Mouse (Mus musculus) neural tube, embryonic 11.5 days (tissue): Measurements from ENCODE around the gene Klf13. TPM values are rescaled to one million over a fixed set of nuclear protein-coding genes. Genes with fewer than 3 reads are reported as not detected.

ENCODE experiments used
- ATAC-seq: fragments of 200-750 bp; cut with Nextera tagmentation; 2 replicates; pipeline ENCODE4 v1.8.0; 2017; ENCODE audit warnings: moderate number of reproducible peaks, mild to moderate bottlenecking, moderate TSS enrichment, moderate library complexity; ENCODE audit not compliant: insufficient read depth, low FRiP score, low TSS enrichment
- DNase-seq: peaks from one replicate; pipeline ENCODE4 v3.0.0-alpha.2; 2015; ENCODE audit warnings: low spot score
- H3K27ac ChIP-seq: fragments of 300-500 bp; sonication (generic); 2 replicates; pipeline ENCODE4 v1.5.1; 2014; ENCODE audit warnings: low read depth, mild to moderate bottlenecking, low read length
- H3K27me3 ChIP-seq: fragments of 300-500 bp; sonication (generic); 2 replicates; pipeline ENCODE4 v1.6.1; 2014; ENCODE audit warnings: mild to moderate bottlenecking, low read length, mixed read lengths; ENCODE audit not compliant: control insufficient read depth, insufficient read depth
- H3K36me3 ChIP-seq: fragments of 300-500 bp; sonication (generic); 2 replicates; pipeline ENCODE4 v1.6.1; 2014; ENCODE audit warnings: mild to moderate bottlenecking, low read length, moderate library complexity, mixed read lengths; ENCODE audit not compliant: control insufficient read depth, insufficient read depth
- H3K4me1 ChIP-seq: fragments of 300-500 bp; sonication (generic); 2 replicates; pipeline ENCODE4 v1.6.1; 2014; ENCODE audit warnings: low read length, mixed read lengths; ENCODE audit not compliant: control insufficient read depth, insufficient read depth
- H3K4me2 ChIP-seq: fragments of 300-500 bp; sonication (generic); 2 replicates; pipeline ENCODE4 v1.6.1; 2014; ENCODE audit warnings: low read depth, mild to moderate bottlenecking, moderate library complexity
- H3K4me3 ChIP-seq: fragments of 300-500 bp; sonication (generic); 2 replicates; pipeline ENCODE4 v1.5.1; 2014; ENCODE audit warnings: low read depth, low read length
- H3K9ac ChIP-seq: fragments of 300-500 bp; sonication (generic); 2 replicates; pipeline ENCODE4 v1.6.1; 2014; ENCODE audit warnings: mild to moderate bottlenecking, low read length
- H3K9me3 ChIP-seq: fragments of 300-500 bp; sonication (generic); 2 replicates; pipeline ENCODE4 v1.6.1; 2016; ENCODE audit warnings: low read length; ENCODE audit not compliant: control insufficient read depth
- WGBS: fragments of 180-500 bp; shearing (Covaris S2); extraction: QIAGEN DNeasy Blood & Tissue Kit; methylation state at CpG from one replicate; pipeline ENCODE4 v1.1.7; 2014; 5-methylcytosine and 5-hydroxymethylcytosine counted together
- polyA plus RNA-seq: library from polyadenylated mRNA; unstranded; fragments of >200 nt; fragmentation: Nextera tagmentation; extraction: Ambion mirVana; gene quantifications from 2 replicates; pipeline ENCODE4 v1.2.1, GENCODE M21; 2014

Gene Klf13
- polyA plus RNA-seq, 1 experiment from 2014 or later = 33.8 TPM

- Histone ChIP-seq H3K4me1 (peaks cover 15% of the 10 kb centered on the region), H3K4me3 (no peak overlapping the region), H3K27me3 (no peaks in the 10 kb centered on the region), H3K9me3 (no peaks in the 10 kb centered on the region), H3K36me3 (no peaks in the 10 kb centered on the region), H3K9ac (no peak overlapping the region), H3K27ac (no peak overlapping the region), H3K4me2 (no peak overlapping the region)
- ATAC-seq (0 out of 2 replicates have a peak, but pooled peaks have one; percentile 6), DNase-seq (no peak)
- WGBS = 46% methylated on average over 10 of the region's 10 CpGs
Measured at GRCm38 (mm10) chr7:63913724-63914692, 24.7 kb downstream of the Klf13 start.

- DNase-seq = no peak
- 22% methylated on average over 12 of the region's 12 CpGs for WGBS
- H3K4me1 ChIP-seq = peaks cover 19% of the 10 kb centered on the region
Measured at GRCm38 (mm10) chr7:63912924-63913723, 25.6 kb downstream of the Klf13 start.

GRCm38 (mm10) chr7:63912234-63912810 lies 26.4 kb downstream of the Klf13 start:
- ATAC-seq = peak; percentile 27; the same call in 1 of the 2 replicates
- no peak for DNase-seq
- Histone ChIP-seq H3K27me3 (no peaks in the 10 kb centered on the region), H3K4me2 (no peak overlapping the region), H3K36me3 (no peaks in the 10 kb centered on the region), H3K27ac (no peak overlapping the region), H3K4me1 (peaks cover 19% of the 10 kb centered on the region), H3K4me3 (no peak overlapping the region), H3K9ac (no peak overlapping the region), H3K9me3 (no peaks in the 10 kb centered on the region)
- WGBS = 23% methylated on average over 7 of the region's 7 CpGs

More at GRCm38 (mm10) chr7:63912924-63913723, 25.6 kb downstream of the Klf13 start:
- H3K9me3 ChIP-seq = no peaks in the 10 kb centered on the region
- H3K9ac ChIP-seq = no peak overlapping the region
- peak; percentile 24; the same call in 1 of the 2 replicates for ATAC-seq
- H3K27me3 ChIP-seq = no peaks in the 10 kb centered on the region
- no peak overlapping the region for H3K4me3 ChIP-seq
- no peaks in the 10 kb centered on the region for H3K36me3 ChIP-seq
- H3K4me2 ChIP-seq = no peak overlapping the region
- H3K27ac ChIP-seq = no peak overlapping the region

GRCm38 (mm10) chr7:63911383-63912233 lies 27.1 kb downstream of the Klf13 start:
- H3K4me1 ChIP-seq = peaks cover 19% of the 10 kb centered on the region
- no peaks in the 10 kb centered on the region for H3K9me3 ChIP-seq
- no peaks in the 10 kb centered on the region for H3K36me3 ChIP-seq
- ATAC-seq = no peak
- H3K27me3 ChIP-seq = no peaks in the 10 kb centered on the region
- no peak for DNase-seq
- 57% methylated on average over 8 of the region's 8 CpGs for WGBS
- H3K9ac ChIP-seq = no peak overlapping the region
- H3K27ac ChIP-seq = no peak overlapping the region
- no peak overlapping the region for H3K4me3 ChIP-seq
- no peak overlapping the region for H3K4me2 ChIP-seq

- 32% methylated on average over 4 of the region's 4 CpGs for WGBS
- ATAC-seq = no peak
Measured at GRCm38 (mm10) chr7:63910912-63911311, 27.8 kb downstream of the Klf13 start.

GRCm38 (mm10) chr7:63910225-63910624 lies 28.5 kb downstream of the Klf13 start:
- ATAC-seq = no peak
- WGBS = 66% methylated on average over 5 of the region's 5 CpGs
- no peak overlapping the region for H3K4me3 ChIP-seq
- peaks cover 19% of the 10 kb centered on the region for H3K4me1 ChIP-seq
- H3K27me3 ChIP-seq = no peaks in the 10 kb centered on the region
- no peak for DNase-seq
- no peak overlapping the region for H3K4me2 ChIP-seq
- H3K36me3 ChIP-seq = no peaks in the 10 kb centered on the region
- no peaks in the 10 kb centered on the region for H3K9me3 ChIP-seq
- no peak overlapping the region for H3K27ac ChIP-seq
- H3K9ac ChIP-seq = no peak overlapping the region

More at GRCm38 (mm10) chr7:63910912-63911311, 27.8 kb downstream of the Klf13 start:
- no peak overlapping the region for H3K4me3 ChIP-seq
- no peak overlapping the region for H3K4me2 ChIP-seq
- H3K27ac ChIP-seq = no peak overlapping the region
- no peak for DNase-seq
- H3K9ac ChIP-seq = no peak overlapping the region
- no peaks in the 10 kb centered on the region for H3K27me3 ChIP-seq
- no peaks in the 10 kb centered on the region for H3K9me3 ChIP-seq
- peaks cover 19% of the 10 kb centered on the region for H3K4me1 ChIP-seq
- H3K36me3 ChIP-seq = no peaks in the 10 kb centered on the region

- Histone ChIP-seq H3K4me1 (peaks cover 16% of the 10 kb centered on the region), H3K4me2 (no peak overlapping the region), H3K9ac (no peak overlapping the region), H3K36me3 (no peaks in the 10 kb centered on the region), H3K4me3 (no peak overlapping the region), H3K9me3 (no peaks in the 10 kb centered on the region), H3K27ac (no peak overlapping the region), H3K27me3 (no peaks in the 10 kb centered on the region)
- ATAC-seq (no peak), DNase-seq (no peak)
- WGBS = 37% methylated on average over 8 of the region's 11 CpGs
Measured at GRCm38 (mm10) chr7:63908496-63909285, 30.0 kb downstream of the Klf13 start.
